Mouse (Mus musculus): ENCODE data around the gene Gm21828.
"Not testable (repeated sequence)": the region's sequence is repeated elsewhere in the genome, so short reads cannot be mapped to it uniquely, and the experiment has no call there.

Gm21828 gene

DNA sequence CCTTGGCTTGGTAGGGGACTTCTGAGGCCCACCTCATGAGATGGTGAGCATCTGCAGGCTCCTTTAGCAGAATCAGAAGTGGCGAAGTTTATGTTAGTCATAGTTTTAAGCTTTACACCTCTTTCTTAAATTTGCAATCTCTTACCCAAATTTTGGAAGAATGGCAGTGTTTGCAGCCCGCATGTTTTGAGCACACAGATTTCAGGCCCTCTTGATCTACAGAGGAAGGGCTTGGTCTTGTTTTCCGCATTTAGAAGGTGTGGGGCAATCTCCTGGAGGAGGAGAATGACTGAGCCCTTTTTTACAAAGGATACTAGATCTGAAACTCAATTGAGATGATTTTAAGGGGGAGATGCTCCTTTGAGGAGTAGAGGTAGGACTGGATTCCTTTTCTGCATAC lies at the start of gene Gm21828:
TSS of gene Gm21828 (minus strand) at position 101 of the 400 bp plus-strand sequence.
- DNase-seq (ENCODE audit: low spot score) = not testable (repeated sequence)

DNA sequence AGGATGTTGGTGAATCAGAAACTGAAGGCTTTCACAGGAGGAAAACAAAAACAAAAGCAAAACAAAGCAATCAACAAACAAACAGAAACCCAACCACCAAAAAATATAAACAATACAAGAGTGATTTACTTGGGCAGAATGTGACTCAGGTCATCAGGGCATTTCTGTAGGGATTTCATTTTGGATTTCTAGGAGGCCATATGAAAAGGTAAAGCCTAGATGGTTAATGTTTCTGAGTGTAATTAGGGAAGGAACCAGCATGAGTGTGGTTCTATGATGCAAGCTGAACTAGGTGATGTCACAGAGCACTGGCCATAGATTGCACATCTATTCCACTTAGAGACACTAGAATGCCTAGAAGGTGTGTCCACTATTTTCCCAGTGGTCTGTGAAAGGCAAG lies 28.4 kb upstream of the Gm21828 start, which contains the start of the genes Gm21440 and Gm21454:
TSS of gene Gm21440 (plus strand) at position 301 of the 400 bp plus-strand sequence.
TSS of gene Gm21454 (plus strand) at position 352 of the 400 bp plus-strand sequence.
- DNase-seq (ENCODE audit: low spot score) = not testable (repeated sequence)
